Mouse (Mus musculus) kidney, postnatal 14 days (tissue): ENCODE measurements around the gene Morc2a.

Source experiments
- DNase-seq: peaks from one replicate; pipeline ENCODE4 v3.0.0; 2022; ENCODE audit warnings: mixed read lengths

Gene Morc2a

DNA sequence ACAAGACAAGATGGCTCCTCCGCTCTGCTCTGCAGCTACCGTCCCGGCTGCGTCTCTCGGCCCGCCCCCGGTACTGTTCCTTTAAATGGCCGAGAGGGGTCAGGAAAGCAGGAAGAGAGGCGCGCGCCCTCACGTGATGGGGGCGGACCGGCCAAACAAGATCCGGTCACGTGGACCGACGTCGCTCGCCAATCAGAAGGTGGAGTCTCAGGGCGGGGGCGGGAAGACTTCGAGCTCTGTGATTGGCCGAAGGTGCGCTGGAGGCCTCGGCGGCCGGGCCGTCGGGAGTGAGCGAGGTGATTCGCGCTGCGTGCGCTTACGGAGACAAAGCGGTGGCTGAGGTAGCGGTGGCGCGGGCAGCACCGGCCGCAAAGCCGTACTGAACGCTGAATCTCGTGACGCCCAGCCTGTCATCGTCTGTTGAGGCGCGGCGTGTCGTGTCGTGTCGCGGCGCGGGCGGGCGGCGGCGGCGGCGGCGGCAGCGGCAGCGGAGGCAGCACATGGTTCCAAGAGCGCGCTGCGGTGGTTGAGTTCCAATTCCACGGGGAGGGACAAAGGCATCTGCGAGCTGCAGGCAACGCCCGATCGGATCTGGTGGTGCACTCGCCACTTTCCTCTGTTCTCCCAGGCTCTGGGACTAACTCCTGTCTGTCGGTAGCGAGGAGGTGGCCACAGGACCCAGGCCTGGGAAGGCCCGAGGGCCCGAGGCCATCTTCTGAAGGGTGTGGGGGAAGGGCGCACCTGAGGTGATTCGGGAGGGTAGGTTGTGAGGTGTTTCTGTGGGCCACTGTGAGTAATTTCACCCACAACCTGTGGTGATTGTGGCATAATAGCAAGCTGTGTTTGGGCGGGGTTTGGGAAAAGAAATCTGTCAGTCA lies at the start of gene Morc2a:
Morc2a (plus strand) TSS at position 228 of the 878 bp plus-strand sequence.
- DNase-seq = peak; percentile 99

DNA sequence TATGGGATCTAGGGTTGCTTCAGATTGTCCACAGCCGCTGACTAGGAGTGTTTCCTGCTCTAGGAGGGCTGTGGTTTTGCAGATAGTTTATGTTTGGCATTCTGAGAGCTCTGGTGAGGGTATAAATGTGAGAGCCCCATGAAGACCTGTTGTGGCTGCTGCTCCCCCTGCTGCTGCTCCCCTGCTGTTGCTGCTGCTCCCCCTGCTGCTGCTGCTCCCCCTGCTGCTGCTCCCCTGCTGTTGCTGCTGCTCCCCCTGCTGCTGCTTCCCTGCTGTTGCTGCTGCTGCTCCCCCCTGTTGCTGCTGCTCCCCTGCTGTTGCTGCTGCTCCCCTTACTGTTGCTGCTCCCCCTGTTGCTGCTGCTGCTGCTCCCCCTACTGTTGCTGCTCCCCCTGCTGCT lies 47.0 kb upstream of the Morc2a start:
- DNase-seq = peak; percentile 40

DNA sequence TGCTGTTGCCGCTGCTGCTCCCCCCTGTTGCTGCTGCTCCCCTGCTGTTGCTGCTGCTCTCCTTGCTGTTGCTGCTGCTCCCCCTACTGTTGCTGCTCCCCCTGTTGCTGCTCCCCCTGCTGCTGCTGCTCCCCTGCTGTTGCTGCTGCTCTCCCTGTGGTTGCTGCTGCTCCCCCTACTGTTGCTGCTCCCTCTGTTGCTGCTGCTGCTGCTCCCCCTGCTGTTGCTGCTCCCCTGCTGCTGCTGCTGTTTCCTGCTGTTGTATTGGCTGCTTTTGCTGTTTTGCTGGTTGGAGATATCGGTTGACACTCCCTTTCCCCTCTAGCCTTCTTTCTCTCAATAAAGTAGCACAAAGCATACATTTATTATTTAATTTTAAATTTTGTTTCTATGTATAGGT lies 46.3 kb upstream of the Morc2a start:
- DNase-seq = peak; percentile 50

DNA sequence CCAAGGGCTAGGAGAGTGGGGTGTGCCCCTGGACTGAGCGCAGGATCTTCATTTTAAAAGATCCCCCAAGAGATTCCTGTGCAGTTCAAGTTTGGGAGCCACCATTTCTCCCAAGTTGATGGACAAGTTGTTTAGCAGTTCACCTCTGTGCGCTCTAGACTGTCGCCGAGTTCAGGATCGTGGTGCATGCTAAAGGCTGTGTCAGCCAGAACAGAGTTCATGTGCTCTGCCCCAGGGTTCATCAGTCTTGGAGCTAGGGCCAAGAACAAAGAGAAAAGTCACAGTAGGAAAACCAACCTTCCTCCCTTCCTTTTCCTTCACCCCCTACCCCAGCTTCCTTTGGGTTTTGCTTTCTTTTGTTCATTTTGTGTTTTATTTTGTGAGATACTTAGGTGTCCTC lies 42.5 kb upstream of the Morc2a start:
- peak; percentile 30 for DNase-seq

DNA sequence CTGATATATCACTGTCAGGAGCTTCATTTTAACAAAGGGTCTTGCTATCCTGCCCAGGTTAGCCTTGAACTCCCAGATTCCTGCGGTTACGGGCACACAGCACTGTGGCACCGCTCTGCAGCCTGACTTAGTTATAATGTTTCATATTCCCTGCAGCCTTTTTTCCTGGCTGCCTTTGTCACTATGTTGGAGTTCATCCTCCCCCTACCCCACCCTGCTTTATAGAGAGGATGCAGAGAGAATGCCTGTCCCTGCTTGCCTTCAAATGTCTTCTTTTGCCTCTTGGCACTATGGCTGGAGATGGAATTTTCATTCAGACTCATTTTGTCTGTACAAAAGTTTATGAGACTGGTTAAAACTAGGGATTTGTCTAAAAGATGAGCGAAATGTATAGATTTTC lies 33.4 kb upstream of the Morc2a start:
- no peak for DNase-seq

DNA sequence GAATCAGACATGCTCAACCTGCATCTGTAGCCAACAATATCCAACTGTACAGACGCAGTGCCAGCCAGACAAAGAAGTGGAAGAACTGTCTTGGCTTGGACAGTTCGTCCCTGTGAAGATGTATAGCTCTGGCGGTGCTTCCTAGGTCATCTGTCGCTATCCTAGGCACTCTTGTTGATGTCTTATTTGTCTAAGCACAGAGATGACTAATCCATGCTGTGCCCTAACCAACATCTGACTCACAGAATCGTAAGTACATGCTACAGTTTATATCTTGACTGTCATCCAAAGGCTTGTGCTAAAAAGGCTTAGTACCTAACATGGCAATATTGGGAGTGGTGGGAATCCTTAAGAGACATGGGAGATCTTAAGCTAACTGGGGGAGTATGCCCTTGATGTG lies 26.2 kb upstream of the Morc2a start:
- no peak for DNase-seq

DNA sequence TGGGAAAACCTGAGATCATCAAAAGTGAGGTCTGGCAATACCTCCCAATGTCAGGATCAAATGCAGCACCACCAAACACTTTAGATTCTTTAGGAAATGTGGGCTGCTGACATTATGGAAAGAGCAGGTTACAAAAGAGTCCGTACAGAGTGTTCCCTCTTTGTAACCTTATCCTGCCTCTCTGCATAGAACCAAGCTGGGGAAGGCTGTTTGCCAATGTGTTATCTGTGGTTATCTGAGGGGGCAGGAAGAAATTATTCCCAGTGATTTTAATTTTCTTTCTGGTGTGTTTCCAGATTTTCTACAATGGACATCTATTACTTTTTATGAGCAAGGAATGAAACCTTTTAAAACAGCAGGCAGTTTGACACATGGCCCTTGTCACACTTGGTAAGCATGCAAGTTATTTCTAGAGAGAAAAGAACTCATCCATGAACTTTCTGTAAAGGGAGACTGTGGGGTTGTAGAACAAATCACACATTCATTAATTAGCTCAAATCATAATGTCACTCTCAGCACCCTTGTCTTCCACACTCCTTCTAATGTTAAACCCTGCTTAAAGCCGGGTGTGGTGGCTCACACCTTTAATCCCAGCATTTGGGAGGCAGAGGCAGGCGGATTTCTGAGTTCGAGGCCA lies 24.5 kb upstream of the Morc2a start:
- peak; percentile 32 for DNase-seq

DNA sequence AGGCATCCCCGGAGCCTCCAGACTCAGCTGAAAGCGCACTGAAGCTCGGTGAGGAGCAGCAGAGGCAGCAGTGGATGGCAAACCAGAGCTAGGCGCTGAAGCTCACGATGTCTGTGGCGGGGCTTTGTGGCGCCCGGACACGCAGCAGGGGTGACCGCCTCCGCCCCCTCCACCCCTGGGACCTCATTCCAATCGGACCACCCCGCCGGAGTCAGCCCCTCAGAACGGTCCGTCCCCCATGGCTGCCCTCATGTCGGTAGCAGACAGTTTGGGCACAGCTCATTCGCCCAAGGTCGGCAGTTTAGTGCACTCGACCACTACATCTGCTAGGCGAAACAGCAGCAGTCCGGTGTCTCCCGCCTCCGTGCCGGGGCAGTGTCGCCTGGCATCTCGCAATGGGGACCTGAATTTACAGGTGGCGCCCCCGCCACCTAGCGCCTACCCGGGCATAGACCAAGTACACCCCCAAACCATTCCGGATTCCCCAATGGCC lies 19.9 kb upstream of the Morc2a start:
- peak; percentile 36 for DNase-seq

DNA sequence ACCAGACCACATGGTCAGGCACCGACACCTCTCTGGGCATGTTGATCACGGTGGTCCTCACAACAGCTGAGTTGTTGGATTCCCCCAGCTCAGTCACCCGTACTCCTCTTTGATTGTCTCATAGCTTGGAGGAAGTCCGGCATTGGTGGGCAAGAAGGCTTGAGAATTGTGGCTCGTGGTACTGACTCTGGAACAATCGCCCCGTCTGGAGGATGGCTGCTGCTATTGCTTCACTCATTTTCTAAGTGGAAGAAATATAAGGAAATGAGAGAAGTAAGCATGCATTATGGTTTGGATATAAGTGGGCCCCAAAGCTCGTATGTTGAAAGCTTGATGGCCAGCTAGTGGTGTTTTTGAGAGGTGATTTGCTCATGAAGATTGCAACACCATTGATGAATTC lies 15.7 kb upstream of the Morc2a start:
- DNase-seq = peak; percentile 43

DNA sequence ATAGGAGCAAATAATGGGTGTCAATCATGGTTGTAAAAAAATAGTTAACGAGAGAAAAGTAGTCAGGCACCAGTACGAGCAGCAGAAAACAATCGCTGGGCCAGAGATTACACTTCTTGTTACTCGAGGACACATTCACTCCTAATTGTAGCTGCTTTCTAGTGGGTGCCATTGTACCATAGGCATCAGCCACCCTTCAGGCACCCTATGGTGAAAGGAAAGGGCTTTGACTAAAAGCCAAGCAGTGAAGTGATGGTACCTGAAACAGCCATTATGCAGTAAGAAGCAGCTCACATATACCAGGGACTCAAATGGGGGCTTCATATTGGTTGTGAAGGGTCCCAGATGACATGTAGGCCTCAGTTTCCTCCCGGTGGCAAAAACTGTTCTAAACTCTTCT lies 1.3 kb upstream of the Morc2a start:
- DNase-seq = no peak

DNA sequence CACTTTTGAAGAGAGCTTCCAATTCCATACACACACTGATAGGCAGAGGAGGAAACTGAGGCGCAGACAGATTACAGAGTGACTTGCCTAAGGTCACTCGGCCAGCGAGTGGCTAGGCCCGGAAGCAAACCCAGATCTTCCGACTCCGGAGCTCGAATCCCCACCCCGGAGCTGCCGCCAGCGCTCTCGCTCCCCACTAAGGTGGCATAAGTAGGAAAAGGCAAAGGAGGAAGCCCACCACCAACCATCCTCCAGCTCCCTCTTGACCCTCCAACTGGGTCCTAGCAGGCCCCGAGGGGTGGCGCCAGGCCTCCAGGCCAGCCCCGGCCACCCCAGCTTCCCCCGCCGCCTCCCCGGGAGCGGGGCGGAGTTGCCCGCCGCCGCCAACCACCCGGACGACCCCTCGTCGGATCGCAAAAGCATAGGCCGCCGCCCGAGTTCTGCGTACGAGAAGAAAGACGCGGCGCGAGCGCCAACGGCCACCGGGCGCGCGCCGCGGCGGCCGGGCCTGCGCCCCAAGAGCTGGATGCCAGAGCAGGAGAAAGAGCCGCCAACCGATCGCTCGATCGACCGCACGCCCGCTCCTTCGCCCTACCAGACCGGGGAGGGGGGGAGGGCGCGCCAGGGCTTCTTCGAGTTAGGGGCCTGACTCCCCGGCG lies 557 bp upstream of the Morc2a start:
- DNase-seq = no peak

DNA sequence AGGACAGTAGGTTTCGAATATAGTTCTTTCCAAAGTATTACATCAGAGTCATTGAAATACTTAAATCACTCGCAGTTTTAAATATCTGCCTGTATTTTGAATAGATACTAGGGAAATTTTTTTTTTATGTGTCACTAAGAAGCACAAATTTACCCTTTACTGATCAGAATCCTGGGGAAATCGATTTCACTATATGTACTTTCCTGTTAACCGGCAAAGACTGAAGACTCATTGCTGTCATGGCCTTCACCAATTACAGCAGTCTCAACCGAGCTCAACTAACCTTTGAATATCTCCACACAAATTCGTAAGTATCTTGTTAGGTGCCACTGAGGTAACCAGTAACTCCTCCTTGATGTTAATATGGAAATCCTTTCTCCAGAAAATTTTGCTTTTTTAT lies 1.1 kb downstream of the Morc2a start:
- DNase-seq = no peak

DNA sequence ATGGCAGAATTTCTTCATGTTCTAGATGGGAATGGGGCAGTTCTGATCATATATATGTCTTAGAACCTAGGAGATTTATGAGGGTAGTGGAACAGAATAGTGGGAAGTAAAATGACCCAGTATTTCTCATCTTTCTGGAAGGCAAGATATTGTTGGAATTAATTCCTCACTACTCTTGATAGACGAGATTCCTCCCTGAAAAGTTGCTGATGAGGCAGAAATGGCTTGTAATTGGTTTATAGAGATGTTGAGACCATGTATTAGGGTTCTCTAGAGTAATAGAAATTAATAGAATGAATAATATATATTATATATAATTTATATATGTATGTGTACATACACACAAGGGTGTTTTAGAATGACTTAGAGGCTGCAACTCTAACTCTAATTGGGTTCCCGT lies 13.0 kb downstream of the Morc2a start:
- DNase-seq = no peak

DNA sequence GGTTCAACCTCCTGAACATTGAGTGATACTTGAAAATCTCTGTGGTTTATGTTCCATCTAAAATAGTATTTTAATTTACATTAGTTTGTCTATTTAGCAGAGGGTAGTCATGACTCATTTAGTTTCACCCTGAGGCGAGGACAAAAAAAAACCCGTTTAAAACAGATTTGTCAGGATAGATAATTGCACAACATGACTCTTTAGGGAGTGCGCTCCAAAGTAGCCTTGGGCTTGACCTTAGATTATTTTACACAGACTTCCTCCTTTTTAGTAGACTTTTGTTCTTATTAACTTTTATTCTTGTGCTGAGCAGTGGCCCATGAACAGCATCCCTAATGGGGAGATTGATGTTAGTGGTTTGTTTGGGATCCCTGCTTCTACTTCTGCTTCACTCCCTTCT lies 18.5 kb downstream of the Morc2a start:
- DNase-seq = no peak

DNA sequence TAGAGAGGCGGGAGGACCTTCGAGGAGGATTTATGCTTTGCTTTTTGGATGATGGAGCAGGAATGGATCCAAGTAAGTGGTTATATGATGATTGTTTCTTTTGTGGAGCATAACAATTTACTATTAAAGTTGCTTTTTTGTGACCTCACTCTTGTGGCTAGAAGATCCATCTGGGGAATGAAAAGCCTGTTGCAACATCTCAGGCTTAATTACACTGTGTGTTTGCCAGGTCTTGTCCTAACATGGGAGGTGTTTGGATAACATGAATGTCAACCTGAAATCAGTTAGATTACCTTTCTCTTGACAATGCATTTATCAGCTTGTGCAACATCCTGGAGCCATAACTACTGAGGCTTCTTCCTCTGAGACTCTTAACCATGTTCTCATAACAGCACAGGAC lies 19.8 kb downstream of the Morc2a start:
- DNase-seq = no peak

DNA sequence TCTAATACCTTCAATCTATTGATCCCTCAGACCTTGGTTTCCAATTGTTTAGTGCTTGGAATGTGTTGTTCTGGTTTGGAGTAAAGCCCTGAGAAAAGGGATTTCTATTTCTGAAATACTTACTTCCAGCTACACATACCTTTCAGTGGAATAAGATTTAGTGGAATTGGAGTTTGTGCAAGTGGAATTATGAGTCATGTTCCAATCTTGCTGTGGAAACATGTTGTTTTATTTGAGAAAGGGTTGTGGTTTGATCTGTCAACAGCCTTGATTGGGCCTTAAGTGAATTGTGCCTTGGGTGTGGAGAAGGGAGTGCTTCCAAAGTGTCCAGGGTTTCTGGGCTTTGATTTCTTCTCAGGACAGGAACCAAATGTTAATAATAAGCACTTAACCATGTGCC lies 20.9 kb downstream of the Morc2a start:
- DNase-seq = no peak

DNA sequence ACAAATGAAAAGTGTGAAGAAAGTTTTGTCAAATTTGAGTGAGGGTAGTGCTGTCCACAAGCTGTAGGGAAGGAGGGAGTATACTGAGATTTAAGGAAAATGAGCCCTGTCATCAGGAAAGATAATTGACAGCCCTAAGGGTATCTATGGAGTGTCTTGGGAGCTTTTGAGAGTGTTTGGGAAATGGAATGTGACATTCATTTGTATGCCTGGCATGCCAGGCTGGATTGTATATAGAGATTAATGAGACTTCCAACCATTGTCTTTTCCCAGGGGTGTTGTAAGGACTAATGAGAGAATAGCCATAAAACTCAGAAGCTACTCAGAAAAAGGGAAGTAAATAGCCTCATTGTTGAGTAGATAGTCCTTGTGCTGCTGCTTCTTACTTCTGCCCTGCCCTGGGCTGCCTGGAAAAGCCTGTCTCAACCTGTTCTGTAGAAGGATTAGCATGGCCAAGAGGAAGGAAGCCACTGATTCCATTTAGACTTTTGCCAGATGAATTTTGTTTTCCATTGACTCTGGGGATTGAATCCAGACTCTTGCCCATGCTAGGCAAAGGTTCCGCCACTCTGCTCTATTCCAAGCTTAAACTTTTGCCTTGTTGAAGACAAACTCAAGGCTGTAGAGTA lies 22.1 kb downstream of the Morc2a start:
- DNase-seq = no peak

DNA sequence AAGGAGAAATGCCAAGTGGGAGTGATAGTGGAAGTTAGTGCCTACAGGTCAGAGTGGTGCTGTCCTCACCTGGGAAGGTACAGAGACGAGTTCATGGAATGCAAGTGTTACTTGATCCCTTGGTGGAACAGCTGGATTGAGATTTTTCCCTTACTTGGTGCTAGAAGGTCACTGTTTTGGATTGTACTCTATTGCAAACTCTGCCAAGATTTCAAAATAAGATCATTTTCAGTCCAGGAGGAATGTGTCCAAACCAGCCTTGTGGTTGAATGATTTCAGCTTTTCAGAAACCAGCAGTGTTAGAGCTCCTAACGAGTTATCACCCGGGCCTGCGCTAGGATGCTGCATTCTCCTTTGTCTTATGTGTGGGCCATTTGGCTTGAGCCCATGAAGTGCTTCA lies 25.6 kb downstream of the Morc2a start:
- DNase-seq = no peak

DNA sequence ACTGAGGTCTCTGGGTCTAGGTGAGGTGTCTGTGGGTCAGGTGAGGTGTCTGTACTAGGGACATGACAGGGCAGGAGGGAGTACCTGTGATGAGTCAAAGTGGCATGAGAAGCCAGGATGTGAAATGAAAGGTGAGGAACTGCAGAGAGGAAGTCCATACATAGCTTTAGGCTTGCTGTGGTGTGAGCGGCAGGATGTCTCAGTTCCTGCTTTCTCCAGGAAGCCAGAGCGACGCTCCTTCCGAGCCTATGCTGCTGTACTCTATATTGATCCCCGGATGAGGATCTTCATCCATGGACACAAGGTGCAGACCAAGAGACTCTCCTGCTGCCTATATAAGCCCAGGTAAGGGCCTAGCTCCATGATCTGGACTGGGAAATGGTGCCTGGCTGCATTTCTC lies 27.4 kb downstream of the Morc2a start:
- no peak for DNase-seq

DNA sequence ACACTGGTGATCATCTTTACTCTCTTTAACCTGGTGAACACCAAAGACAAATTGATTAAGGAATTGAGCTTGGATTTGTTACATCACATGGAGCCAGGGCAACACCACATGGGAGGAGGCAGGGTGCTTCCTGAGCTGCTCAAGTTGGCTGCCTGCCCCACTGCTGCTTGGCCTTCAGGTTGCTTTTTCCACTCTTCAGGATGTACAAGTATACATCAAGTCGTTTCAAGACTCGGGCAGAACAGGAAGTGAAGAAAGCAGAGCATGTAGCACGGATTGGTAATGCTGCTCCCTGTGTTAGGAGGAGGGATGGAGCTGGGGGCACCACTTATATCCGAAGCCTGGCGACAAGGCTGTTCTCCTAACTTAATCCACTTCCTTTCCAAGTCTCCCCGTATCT lies 28.2 kb downstream of the Morc2a start:
- DNase-seq = peak; percentile 49

DNA sequence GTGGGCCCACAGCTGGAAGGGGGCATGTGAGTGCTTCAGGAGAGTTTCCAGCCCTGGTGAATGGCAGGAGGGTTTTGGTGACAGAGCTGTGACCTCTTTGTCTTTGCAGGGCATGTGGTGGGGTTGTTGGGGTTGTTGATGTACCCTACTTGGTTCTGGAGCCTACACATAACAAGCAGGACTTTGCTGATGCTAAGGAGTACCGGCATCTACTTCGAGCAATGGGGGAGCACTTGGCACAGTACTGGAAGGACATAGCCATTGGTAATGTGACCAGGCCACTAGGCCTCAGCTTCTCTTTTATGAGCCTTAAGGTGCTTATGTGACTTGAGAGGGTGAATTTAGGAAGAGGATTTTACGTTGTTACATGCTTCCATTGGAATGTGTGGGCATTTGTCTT lies 30.8 kb downstream of the Morc2a start:
- no peak for DNase-seq

DNA sequence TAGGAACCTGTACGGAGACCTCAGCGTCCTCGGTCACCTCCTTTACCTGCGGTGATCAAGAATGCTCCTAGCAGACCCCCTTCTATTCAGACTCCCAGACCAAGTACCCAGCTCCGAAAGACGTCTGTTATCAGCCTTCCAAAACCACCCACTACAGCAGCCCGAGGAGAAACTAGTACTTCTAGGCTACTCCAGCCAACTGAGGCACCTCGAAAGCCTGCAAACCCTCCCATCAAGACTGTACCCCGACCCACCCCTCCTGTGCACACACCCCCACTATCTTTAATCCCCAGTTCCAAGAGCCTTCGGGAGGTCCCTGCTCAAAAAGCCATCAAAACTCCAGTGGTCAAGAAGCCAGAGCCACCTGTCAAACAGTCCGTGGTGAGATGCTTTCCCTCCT lies 34.7 kb downstream of the Morc2a start:
- DNase-seq = no peak

DNA sequence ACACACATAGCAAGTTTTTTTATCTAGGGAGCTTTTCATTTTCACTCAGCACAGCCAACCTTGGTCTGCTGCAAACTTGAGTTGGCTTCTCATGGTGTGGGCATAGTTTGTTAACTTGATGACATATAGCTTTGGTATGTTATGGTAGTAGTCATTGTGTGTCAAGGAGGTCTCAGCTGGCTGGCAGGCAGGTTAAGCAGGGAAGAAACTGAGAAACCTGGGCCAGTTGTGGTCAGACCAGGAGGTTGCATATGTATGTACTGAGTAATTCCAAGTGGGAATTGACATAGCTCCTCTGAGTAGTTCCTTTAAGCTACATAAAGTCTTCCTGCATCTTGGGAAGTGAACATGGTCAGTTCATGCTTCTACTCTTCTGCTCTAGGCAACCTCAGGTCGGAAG lies 35.2 kb downstream of the Morc2a start:
- no peak for DNase-seq
